In the genomic region with DNA sequence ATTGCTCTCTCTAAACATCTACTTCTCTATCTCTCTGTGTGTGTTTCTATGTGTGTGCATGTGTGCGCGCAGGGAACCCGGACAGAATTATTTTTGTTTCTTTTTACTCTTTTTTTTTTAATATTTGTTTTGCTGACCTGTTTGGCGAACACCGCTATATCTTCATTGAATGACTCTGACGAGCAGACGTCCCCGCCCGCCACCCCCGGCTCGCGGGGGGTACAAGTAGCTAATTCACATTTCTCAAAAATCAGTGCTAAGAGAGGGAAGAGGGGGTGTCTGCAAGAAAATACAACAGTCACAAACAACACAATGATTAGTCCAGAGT, we compare ENCODE assay signal across 8 mouse cellular contexts. TPM values are rescaled to one million over a fixed set of nuclear protein-coding genes. Genes with fewer than 3 reads are reported as not detected.
A peak's percentile ranks its signal among the peaks of the same experiment; 100 is the strongest.
DNase-seq lines count a peak whose midpoint lies in the region; ATAC-seq lines count a peak whose summit lies in the region.

No protein-coding gene starts in this region.

- H3K36me3 ChIP-seq in lung, embryonic 16.5 days (ENCODE audit: control insufficient read depth, insufficient read depth, low read length): peaks cover 2% of the 10 kb centered on the region; the same call in 1 of the 2 replicates
- H3K36me3 ChIP-seq in forebrain, embryonic 13.5 days (ENCODE audit: poor library complexity, severe bottlenecking): no peaks in the 10 kb centered on the region
- H3K36me3 ChIP-seq in limb, embryonic 11.5 days (ENCODE audit: control insufficient read depth, insufficient read depth, low read length): no peaks in the 10 kb centered on the region
- H3K36me3 ChIP-seq in neural tube, embryonic 15.5 days: no peaks in the 10 kb centered on the region

- no peaks in the 10 kb centered on the region for H3K4me1 ChIP-seq in lung, embryonic 16.5 days (replicated peaks; ENCODE audit: control insufficient read depth, insufficient read depth, low read length)
- H3K4me1 ChIP-seq in forebrain, embryonic 13.5 days: peaks cover 67% of the 10 kb centered on the region
- H3K4me1 ChIP-seq in limb, embryonic 11.5 days (ENCODE audit: control insufficient read depth, insufficient read depth, low read length): peaks cover 2% of the 10 kb centered on the region; the same call in 1 of the 2 replicates
- H3K4me1 ChIP-seq in neural tube, embryonic 15.5 days: peaks cover 32% of the 10 kb centered on the region

- H3K27me3 ChIP-seq in lung, embryonic 16.5 days (ENCODE audit: control insufficient read depth, insufficient read depth, low read depth, low read length): no peaks in the 10 kb centered on the region
- peaks cover 62% of the 10 kb centered on the region for H3K27me3 ChIP-seq in forebrain, embryonic 13.5 days
- peaks cover 10% of the 10 kb centered on the region for H3K27me3 ChIP-seq in limb, embryonic 11.5 days (ENCODE audit: control insufficient read depth, insufficient read depth, low read length)
- H3K27me3 ChIP-seq in neural tube, embryonic 15.5 days (replicated peaks): no peaks in the 10 kb centered on the region

- H3K9ac ChIP-seq in lung, embryonic 16.5 days (ENCODE audit: low read length): peak overlapping the region; percentile 90
- H3K9ac ChIP-seq in forebrain, embryonic 13.5 days: peak overlapping the region; percentile 72
- peak overlapping the region; percentile 85 for H3K9ac ChIP-seq in limb, embryonic 11.5 days (ENCODE audit: low read length)
- H3K9ac ChIP-seq in neural tube, embryonic 15.5 days (replicated peaks): peak overlapping the region; percentile 70

- no peak for ATAC-seq in lung, embryonic 16.5 days (ENCODE audit: low read depth)
- ATAC-seq in forebrain, embryonic 13.5 days: no peak
- no peak for ATAC-seq in limb, embryonic 11.5 days (ENCODE audit: insufficient number of reproducible peaks, low FRiP score, low TSS enrichment, low read depth)
- ATAC-seq in neural tube, embryonic 15.5 days (ENCODE audit: low FRiP score): no peak

- no peaks in the 10 kb centered on the region for H3K9me3 ChIP-seq in lung, embryonic 16.5 days (ENCODE audit: control insufficient read depth, low read length)
- H3K9me3 ChIP-seq in forebrain, embryonic 13.5 days (replicated peaks): no peaks in the 10 kb centered on the region
- no peaks in the 10 kb centered on the region for H3K9me3 ChIP-seq in limb, embryonic 11.5 days (ENCODE audit: control insufficient read depth, low read length)
- no peaks in the 10 kb centered on the region for H3K9me3 ChIP-seq in neural tube, embryonic 15.5 days (replicated peaks)

- H3K4me3 ChIP-seq in lung, embryonic 16.5 days (ENCODE audit: low read length): peak overlapping the region; percentile 60
- H3K4me3 ChIP-seq in forebrain, embryonic 13.5 days: peak overlapping the region; percentile 61
- peak overlapping the region; percentile 62 for H3K4me3 ChIP-seq in limb, embryonic 11.5 days (ENCODE audit: low read depth, low read length)
- H3K4me3 ChIP-seq in neural tube, embryonic 15.5 days (replicated peaks): peak overlapping the region; percentile 73

- WGBS in lung, embryonic 16.5 days: 12% methylated on average over 12 of the region's 12 CpGs
- WGBS in forebrain, embryonic 13.5 days: 14% methylated on average over 12 of the region's 12 CpGs
- 2% methylated on average over 12 of the region's 12 CpGs for WGBS in limb, embryonic 11.5 days
- WGBS in neural tube, embryonic 15.5 days: 5% methylated on average over 12 of the region's 12 CpGs

- H3K27ac ChIP-seq in lung, embryonic 16.5 days (ENCODE audit: low read length): peak overlapping the region; percentile 91
- 0 out of 2 replicates have a peak overlapping the region, but pooled peaks have one; percentile 31 for H3K27ac ChIP-seq in forebrain, embryonic 13.5 days
- peak overlapping the region; percentile 44; the same call in 1 of the 2 replicates for H3K27ac ChIP-seq in limb, embryonic 11.5 days (replicated peaks; ENCODE audit: low read depth, low read length)
- peak overlapping the region; percentile 100 for H3K27ac ChIP-seq in neural tube, embryonic 15.5 days (replicated peaks)

- H3K4me2 ChIP-seq in lung, embryonic 16.5 days (ENCODE audit: low read depth, low read length): peak overlapping the region; percentile 65
- peak overlapping the region; percentile 85 for H3K4me2 ChIP-seq in forebrain, embryonic 13.5 days
- H3K4me2 ChIP-seq in limb, embryonic 11.5 days (ENCODE audit: low read depth, severe bottlenecking): peak overlapping the region; percentile 55
- H3K4me2 ChIP-seq in neural tube, embryonic 15.5 days: peak overlapping the region; percentile 87

- no peak for DNase-seq in lung, postnatal 4 days
- DNase-seq in limb, embryonic 11.5 days (ENCODE audit: low spot score): no peak
- DNase-seq in thymus, postnatal 25 days: no peak
- no peak for DNase-seq in gastrocnemius, postnatal 10 days
- DNase-seq in frontal cortex, adult 2 months (ENCODE audit: extremely low spot score in 1 of 2, low spot score in 1 of 2): no peak

RNA-seq across cellular contexts. Expression of gene Meis1, which starts 4.7 kb away (rescaled TPM):
- 94.4 and 99.9 TPM in 2 replicates for polyA plus RNA-seq in lung, embryonic 16.5 days (2015; fragmentation: Nextera tagmentation; extraction: Ambion mirVana)
- polyA plus RNA-seq in forebrain, embryonic 13.5 days (2015; fragmentation: Nextera tagmentation; extraction: Ambion mirVana): 28.6 and 46.9 TPM in 2 replicates
- polyA plus RNA-seq in limb, embryonic 11.5 days (2014; fragmentation: Nextera tagmentation; extraction: Ambion mirVana): 69.8 and 85.0 TPM in 2 replicates
- polyA plus RNA-seq in neural tube, embryonic 15.5 days (2015; fragmentation: Nextera tagmentation; extraction: Ambion mirVana): 156 and 166 TPM in 2 replicates
- total RNA-seq in gastrocnemius, postnatal 10 days (2021): 1 to 10 TPM; 6.0 to 7.1 TPM
- polyA plus RNA-seq in frontal cortex, adult 2 months (2012; rRNA removed): 21.9 and 22.7 TPM in 2 replicates

Comparison
In these comparisons a context has a peak if more than half of its experiments do, and no peak if none do; other contexts are left out.
1. H3K27ac ChIP-seq: peak in every context shown above with its lines; median percentile 100 in neural tube, embryonic 15.5 days; 91 in lung, embryonic 16.5 days; 44 in limb, embryonic 11.5 days; 31 in forebrain, embryonic 13.5 days.